Mouse (Mus musculus) stomach, embryonic 14.5 days (tissue): ENCODE data around the gene Acvr1b. TPM values are rescaled to one million over a fixed set of nuclear protein-coding genes. Genes with fewer than 3 reads are reported as not detected.

Experiments
- ATAC-seq: fragments of 200-750 bp; cut with Nextera tagmentation; 2 replicates; pipeline ENCODE4 v1.8.0; 2017; ENCODE audit warnings: low read depth, moderate TSS enrichment; ENCODE audit not compliant: insufficient number of reproducible peaks, insufficient read depth, low FRiP score
- H3K27ac ChIP-seq: fragments of 300-500 bp; sonication (generic); 2 replicates; pipeline ENCODE4 v1.5.1; 2014; ENCODE audit warnings: mild to moderate bottlenecking, low read length, moderate library complexity, mixed read lengths
- H3K27me3 ChIP-seq: fragments of 300-500 bp; sonication (generic); 2 replicates; pipeline ENCODE4 v1.6.1; 2014; ENCODE audit warnings: low read length, control low read depth, mixed read lengths; ENCODE audit not compliant: control insufficient read depth, insufficient read depth
- H3K36me3 ChIP-seq: fragments of 300-500 bp; sonication (generic); 2 replicates; pipeline ENCODE4 v1.6.1; 2014; ENCODE audit warnings: mild to moderate bottlenecking, control low read depth, low read length, moderate library complexity, mixed read lengths; ENCODE audit not compliant: control insufficient read depth, insufficient read depth
- H3K4me1 ChIP-seq: fragments of 300-500 bp; sonication (generic); 2 replicates; pipeline ENCODE4 v1.6.1; 2014; ENCODE audit warnings: low read length, control low read depth, mixed read lengths; ENCODE audit not compliant: control insufficient read depth, insufficient read depth
- H3K4me2 ChIP-seq: fragments of 300-500 bp; sonication (generic); replicated peaks from 2 replicates; pipeline ENCODE4 v1.6.1; 2014; ENCODE audit warnings: low read depth, low read length, control low read depth
- H3K4me3 ChIP-seq: fragments of 300-500 bp; sonication (generic); 2 replicates; pipeline ENCODE4 v1.5.1; 2014; ENCODE audit warnings: low read depth, low read length, control low read depth
- H3K9ac ChIP-seq: fragments of 300-500 bp; sonication (generic); replicated peaks from 2 replicates; pipeline ENCODE4 v1.6.1; 2014; ENCODE audit warnings: low read depth, mild to moderate bottlenecking, control low read depth, low read length, moderate library complexity, mixed read lengths
- H3K9me3 ChIP-seq: fragments of 300-500 bp; sonication (generic); 2 replicates; pipeline ENCODE4 v1.6.1; 2016; ENCODE audit warnings: low read depth, low read length, control low read depth; ENCODE audit not compliant: control insufficient read depth
- WGBS: fragments of 180-500 bp; shearing (Covaris S2); extraction: QIAGEN DNeasy Blood & Tissue Kit; methylation state at CpG from one replicate; pipeline ENCODE4 v1.1.7; 2014; 5-methylcytosine and 5-hydroxymethylcytosine counted together
- polyA plus RNA-seq: library from polyadenylated mRNA; unstranded; fragments of >200 nt; fragmentation: Nextera tagmentation; extraction: Ambion mirVana; gene quantifications from 2 replicates; pipeline ENCODE4 v1.2.1, GENCODE M21; 2014

Acvr1b gene
- polyA plus RNA-seq, 1 experiment from 2014 or later: 11.5 TPM

DNA sequence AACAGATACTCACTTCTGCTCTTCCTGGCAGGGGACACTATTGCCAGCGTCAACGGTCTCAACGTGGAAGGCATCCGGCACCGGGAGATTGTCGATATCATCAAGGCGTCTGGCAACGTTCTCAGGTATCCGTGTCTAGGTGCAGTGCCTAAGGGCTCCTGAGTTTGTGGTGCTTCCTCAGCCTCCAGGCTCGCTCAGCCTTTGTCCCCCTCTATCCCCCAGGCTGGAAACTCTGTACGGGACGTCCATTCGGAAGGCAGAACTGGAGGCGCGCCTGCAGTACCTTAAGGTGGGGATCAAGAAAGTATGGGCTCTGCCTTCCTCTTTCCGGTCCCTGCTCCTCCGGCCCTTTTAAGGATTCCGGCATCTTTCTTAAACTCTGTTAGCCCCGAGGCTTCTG, 56.6 kb downstream of the Acvr1b start:
- H3K27me3 ChIP-seq: no peaks in the 10 kb centered on the region
- H3K4me2 ChIP-seq: no peak overlapping the region
- peaks cover 46% of the 10 kb centered on the region for H3K4me1 ChIP-seq
- no peak for ATAC-seq
- H3K9ac ChIP-seq: no peak overlapping the region
- H3K9me3 ChIP-seq: no peaks in the 10 kb centered on the region
- no peak overlapping the region for H3K4me3 ChIP-seq
- no peak overlapping the region for H3K27ac ChIP-seq
- H3K36me3 ChIP-seq: peaks cover 21% of the 10 kb centered on the region
- 96% methylated on average over 19 of the region's 19 CpGs for WGBS

DNA sequence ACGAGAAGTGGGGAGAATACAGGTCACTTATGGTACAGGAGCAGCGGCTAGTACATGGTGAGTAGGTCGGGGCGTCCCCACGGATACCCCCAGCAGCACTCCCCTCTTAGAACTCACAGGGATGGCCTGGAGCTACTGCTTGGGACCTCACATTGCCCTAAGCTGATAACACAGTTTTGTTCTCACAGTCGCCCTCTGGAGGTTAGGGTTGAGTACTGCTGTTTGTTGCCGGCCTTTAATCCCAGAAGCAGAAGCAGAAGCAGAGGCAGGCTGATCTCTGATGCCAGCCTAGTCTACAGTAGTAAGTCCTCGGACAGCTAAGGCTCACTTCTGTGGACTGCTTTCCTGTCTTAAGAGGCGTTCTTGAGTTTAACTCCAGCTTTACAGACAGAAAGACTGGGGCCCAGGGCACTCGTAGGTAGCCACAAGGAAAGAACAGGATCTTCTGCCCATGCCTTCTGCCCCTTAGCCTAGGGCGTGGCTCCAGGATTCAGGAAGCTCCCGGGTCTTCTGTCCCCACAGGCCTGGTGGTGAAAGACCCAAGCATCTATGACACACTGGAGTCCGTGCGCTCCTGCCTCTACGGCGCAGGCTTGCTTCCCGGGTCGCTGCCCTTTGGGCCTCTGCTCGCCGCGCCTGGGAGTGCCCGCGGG, 57.3 kb downstream of the Acvr1b start:
- no peak overlapping the region for H3K4me3 ChIP-seq
- H3K9ac ChIP-seq: no peak overlapping the region
- H3K4me1 ChIP-seq: peaks cover 49% of the 10 kb centered on the region

DNA sequence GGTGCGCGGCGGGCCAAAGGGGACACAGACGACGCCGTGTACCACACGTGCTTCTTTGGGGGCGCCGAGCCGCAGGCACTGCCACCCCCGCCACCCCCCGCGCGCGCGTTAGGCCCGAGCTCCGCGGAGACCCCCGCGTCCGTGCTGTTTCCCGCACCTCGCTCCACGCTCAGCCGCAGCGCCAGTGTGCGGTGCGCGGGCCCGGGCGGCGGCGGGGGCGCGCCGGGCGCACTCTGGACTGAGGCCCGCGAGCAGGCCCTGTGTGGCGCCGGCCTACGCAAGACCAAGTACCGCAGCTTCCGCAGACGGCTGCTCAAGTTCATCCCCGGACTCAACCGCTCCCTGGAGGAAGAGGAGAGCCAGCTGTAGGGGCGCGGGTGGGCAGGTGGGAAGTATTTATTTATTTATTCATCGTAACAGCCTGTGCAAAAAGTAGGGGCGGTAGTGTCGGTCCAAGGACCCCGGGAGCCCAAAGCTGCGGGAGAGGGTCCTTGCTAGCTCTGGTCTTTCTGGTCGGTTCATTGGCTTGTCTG, 57.8 kb downstream of the Acvr1b start:
- Histone ChIP-seq H3K9me3 (no peaks in the 10 kb centered on the region), H3K4me2 (no peak overlapping the region), H3K36me3 (peaks cover 21% of the 10 kb centered on the region)

More for the DNA sequence above, 57.3 kb downstream of the Acvr1b start:
- ATAC-seq: no peak
- Histone ChIP-seq H3K9me3 (no peaks in the 10 kb centered on the region), H3K4me2 (no peak overlapping the region), H3K27me3 (no peaks in the 10 kb centered on the region), H3K27ac (no peak overlapping the region), H3K36me3 (peaks cover 21% of the 10 kb centered on the region)
- 80% methylated on average over 23 of the region's 23 CpGs for WGBS

DNA sequence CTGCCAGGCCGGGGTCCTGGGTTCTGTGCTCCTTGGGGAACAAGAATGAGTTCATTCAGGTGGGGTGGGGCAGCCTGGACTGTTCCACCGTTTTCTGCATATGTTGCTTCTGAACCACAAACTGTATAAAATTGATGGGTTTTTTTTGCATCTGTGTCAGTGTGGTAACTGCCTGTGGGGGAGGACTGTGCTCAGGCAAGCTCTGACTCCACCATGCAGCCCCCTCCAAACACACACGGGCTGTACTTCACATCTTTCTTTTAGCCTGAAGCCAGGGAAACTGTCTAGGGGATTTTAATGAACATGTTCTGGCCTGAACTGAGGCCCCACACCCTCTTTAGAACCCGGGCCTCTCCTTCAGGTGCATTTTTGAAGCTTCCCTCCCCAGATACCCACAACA, 58.7 kb downstream of the Acvr1b start:
- H3K4me3 ChIP-seq: no peak overlapping the region
- WGBS: 55% methylated on average over 4 of the region's 4 CpGs
- H3K9me3 ChIP-seq: no peaks in the 10 kb centered on the region
- peak overlapping the region; percentile 91; the same call in 1 of the 2 replicates for H3K27ac ChIP-seq
- no peak for ATAC-seq
- H3K4me2 ChIP-seq: no peak overlapping the region
- H3K4me1 ChIP-seq: peaks cover 41% of the 10 kb centered on the region
- peaks cover 21% of the 10 kb centered on the region for H3K36me3 ChIP-seq
- H3K9ac ChIP-seq: no peak overlapping the region
- H3K27me3 ChIP-seq: no peaks in the 10 kb centered on the region

More for the DNA sequence above, 57.8 kb downstream of the Acvr1b start:
- 59% methylated on average over 56 of the region's 56 CpGs for WGBS
- Histone ChIP-seq H3K4me1 (peaks cover 49% of the 10 kb centered on the region), H3K4me3 (no peak overlapping the region), H3K27me3 (no peaks in the 10 kb centered on the region), H3K27ac (no peak overlapping the region; the same call in 1 of the 2 replicates), H3K9ac (no peak overlapping the region)
- no peak for ATAC-seq

DNA sequence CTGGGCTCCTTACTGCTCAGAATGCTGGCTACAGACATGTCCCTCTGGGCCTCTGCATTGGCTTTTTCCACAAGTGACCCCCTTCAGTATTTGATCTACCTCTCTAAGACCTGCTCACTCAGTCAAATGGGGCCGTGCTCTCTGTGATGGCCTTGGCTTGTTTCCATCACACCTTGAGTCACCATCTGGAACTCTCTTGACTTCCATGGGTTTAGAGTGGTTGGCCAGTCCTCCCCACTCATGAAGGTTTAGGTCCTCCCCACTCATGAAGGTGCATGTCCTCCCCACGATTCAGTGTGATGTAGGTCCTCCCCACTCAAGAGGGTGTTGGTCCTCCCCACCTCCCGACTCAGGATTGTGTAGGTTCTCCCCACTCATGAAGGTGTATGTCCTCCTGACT, 59.3 kb downstream of the Acvr1b start:
- no peak for ATAC-seq
- Histone ChIP-seq H3K4me3 (no peak overlapping the region), H3K4me2 (peak overlapping the region; percentile 14; the same call in 1 of the 2 replicates), H3K36me3 (peaks cover 21% of the 10 kb centered on the region), H3K27ac (peak overlapping the region; percentile 91), H3K27me3 (no peaks in the 10 kb centered on the region), H3K9me3 (no peaks in the 10 kb centered on the region), H3K9ac (no peak overlapping the region), H3K4me1 (peaks cover 35% of the 10 kb centered on the region)
- 72% methylated on average over 3 of the region's 3 CpGs for WGBS

DNA sequence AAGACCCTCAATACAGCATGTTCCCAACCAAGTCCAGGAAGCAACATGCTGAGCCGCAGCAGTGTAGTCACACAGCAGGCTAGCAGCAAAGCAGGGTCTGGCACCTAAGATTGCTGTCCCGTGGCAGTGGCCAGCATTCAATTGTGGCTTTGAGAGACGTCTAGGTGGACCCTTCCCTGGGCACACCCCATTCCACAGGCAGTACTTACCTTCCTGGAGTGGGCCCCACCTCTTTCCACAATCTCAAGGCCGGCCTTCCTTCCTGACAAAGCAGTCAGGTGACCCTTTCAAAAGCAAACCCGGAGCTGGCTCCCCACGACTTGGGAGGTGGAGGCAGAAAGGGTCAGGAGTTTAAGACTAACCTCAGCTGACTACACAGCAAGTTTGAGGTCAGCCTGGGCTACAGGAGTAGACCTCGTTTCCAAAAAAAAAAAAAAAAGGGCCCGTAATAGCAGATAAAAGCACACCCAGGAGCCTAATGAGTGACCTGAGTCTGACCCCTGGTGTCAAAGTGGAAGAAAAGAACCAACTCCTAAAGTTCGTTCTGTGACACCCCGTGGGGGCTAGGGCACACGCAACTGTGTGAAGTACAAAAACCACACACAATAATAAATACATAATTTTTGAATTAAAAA, 59.9 kb downstream of the Acvr1b start:
- peaks cover 29% of the 10 kb centered on the region for H3K4me1 ChIP-seq
- H3K27me3 ChIP-seq: no peaks in the 10 kb centered on the region
- no peaks in the 10 kb centered on the region for H3K9me3 ChIP-seq
- peak overlapping the region; percentile 91 for H3K27ac ChIP-seq
- H3K4me2 ChIP-seq: peak overlapping the region; percentile 14; the same call in 1 of the 2 replicates
- WGBS: 27% methylated on average over 11 of the region's 11 CpGs
- peaks cover 21% of the 10 kb centered on the region for H3K36me3 ChIP-seq
- no peak overlapping the region for H3K9ac ChIP-seq
- peak; percentile 76 for ATAC-seq
- no peak overlapping the region for H3K4me3 ChIP-seq

DNA sequence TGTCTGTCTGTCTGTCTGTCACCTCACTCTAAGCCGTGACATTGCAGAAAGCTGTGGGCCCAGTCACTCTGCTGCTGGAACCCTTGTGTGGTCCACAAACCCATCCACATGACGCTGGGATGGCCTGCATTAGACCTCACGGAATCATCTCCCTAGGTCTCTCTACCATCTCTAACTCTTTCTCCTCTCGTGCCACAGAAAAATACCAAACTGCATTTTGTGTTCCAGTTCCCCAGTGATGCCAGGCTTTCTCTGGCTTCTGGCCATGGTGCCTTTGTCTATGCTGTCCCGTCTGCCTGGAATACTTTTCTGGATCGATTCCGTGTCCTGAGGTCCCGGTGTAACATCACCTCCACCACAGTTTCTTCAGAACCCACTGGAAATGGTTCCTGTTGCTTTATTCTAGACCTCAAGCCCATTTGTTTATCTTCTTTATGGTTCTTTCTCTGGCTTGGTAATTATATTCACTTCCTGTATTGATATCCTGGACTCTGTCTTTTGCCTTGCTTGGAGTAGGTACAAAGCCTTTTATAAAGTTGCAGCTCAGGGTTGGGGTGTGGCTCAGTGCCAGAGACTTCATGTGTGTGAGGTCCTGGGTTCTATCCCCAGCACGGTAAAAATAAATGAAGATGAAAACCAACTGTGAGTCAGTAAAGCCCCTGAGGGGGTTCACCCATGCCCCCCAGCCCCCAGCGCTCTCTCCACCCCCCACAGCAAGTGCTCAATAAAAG, 60.9 kb downstream of the Acvr1b start:
- Histone ChIP-seq H3K9ac (no peak overlapping the region; the same call in 1 of the 2 replicates), H3K4me1 (peaks cover 26% of the 10 kb centered on the region), H3K36me3 (peaks cover 17% of the 10 kb centered on the region), H3K4me2 (peak overlapping the region; percentile 25; the same call in 1 of the 2 replicates), H3K27ac (peak overlapping the region; percentile 91), H3K9me3 (no peaks in the 10 kb centered on the region), H3K27me3 (no peaks in the 10 kb centered on the region), H3K4me3 (no peak overlapping the region)
- 56% methylated on average over 10 of the region's 10 CpGs for WGBS
- ATAC-seq: no peak

DNA sequence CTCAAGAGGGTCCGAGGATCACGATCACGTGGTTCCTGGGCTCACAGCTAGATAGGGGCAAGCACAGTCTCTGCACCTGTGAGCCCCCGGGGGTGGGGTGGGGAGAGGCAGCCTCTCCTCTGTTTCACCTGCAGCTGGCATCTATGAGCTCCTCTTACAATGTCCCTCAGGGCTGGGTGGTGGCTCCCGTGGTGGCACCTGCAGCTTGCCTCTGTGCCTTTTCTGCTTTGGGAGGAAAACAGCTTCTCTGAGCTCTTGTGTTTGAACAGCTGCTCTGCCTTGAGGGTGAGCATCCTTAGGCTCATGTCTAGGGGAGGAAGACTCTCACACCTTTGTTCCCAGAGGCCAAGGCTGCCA, 61.5 kb downstream of the Acvr1b start:
- Histone ChIP-seq H3K9ac (no peak overlapping the region; the same call in 1 of the 2 replicates), H3K9me3 (no peaks in the 10 kb centered on the region), H3K36me3 (peaks cover 12% of the 10 kb centered on the region), H3K27me3 (no peaks in the 10 kb centered on the region), H3K27ac (peak overlapping the region; percentile 91), H3K4me3 (0 out of 2 replicates have a peak overlapping the region, but pooled peaks have one; percentile 5), H3K4me2 (peak overlapping the region; percentile 25), H3K4me1 (peaks cover 26% of the 10 kb centered on the region)
- 32% methylated on average over 5 of the region's 5 CpGs for WGBS
- ATAC-seq: no peak
